Mouse (Mus musculus): Measurements from ENCODE around the gene Slit3. TPM values are rescaled to one million over a fixed set of nuclear protein-coding genes. Genes with fewer than 3 reads are reported as not detected.

The Slit3 gene
- total and polyA plus RNA-seq, 2 experiments from 2014 or later, result 5.6 to 15.0 TPM

- DNase-seq, result no peak
- no peak overlapping the region for H3K9ac ChIP-seq
- no peak for ATAC-seq
- peaks cover 36% of the 10 kb centered on the region for H3K27me3 ChIP-seq (ENCODE audit: insufficient read depth, low read length)
- no peak overlapping the region for H3K27ac ChIP-seq (ENCODE audit: low read depth, low read length)
- H3K36me3 ChIP-seq (ENCODE audit: insufficient read depth), result no peaks in the 10 kb centered on the region
- no peaks in the 10 kb centered on the region for H3K4me1 ChIP-seq (ENCODE audit: insufficient read depth)
- no peak overlapping the region for H3K4me3 ChIP-seq (ENCODE audit: low read depth, low read length)
- no peak for TF ChIP-seq CTCF (IDR thresholded peaks at IDR 0.05; ENCODE audit: low read depth)
- no peaks in the 10 kb centered on the region for H3K9me3 ChIP-seq (ENCODE audit: low read length)
- H3K4me2 ChIP-seq (ENCODE audit: low read depth), result no peak overlapping the region
- WGBS, result 94% methylated on average over 10 of the region's 10 CpGs
Observed at GRCm38 (mm10) chr11:35542731-35543130, 421.7 kb downstream of the Slit3 start.

DNA sequence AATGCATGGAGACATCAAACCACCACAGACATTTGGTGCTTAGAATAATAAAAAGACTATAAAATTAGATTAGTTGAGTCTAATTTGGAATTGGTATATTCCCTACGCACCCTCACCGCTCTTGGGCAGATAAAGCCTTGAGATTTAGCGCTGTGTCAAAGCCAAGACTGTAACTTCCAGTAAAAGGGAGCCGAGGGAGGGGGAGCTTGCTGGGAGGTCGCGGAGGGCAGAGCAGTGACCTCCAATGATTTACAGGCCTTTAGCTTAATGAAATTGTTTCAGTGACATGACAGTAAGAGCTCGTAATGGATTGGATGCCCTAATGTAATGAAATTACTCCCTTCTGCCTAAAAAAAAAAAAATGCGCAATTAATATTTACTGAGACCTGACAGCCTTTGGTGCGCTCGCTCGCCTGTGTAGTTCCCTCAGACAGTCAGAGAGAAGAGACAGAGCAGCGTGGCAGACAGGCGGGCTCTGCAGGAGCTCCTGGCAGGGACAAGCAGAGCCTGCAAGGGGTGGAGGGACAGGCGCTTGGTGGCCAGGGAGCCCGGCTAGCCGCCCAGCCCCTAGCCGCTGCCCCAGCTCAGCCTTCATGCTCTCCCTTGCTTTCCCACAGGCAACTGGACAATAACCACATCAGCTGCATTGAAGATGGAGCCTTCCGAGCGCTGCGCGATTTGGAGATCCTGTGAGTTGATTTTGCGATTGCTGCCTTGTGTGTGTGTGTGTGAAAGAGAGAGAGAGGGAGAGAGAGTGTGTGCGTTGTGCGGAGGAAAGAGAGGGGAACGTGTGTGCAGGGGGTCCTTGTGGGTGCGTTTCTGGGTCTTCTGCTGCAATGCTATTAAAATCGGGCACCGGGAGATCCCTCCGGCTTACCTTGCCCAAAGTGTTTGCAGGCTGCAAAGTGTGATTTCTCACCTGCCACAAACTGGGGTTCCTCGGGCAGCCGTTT, 423.4 kb downstream of the Slit3 start:
- Histone ChIP-seq H3K27ac (ENCODE audit: low read depth, low read length) (no peak overlapping the region), H3K9me3 (ENCODE audit: low read length) (no peaks in the 10 kb centered on the region), H3K27me3 (ENCODE audit: insufficient read depth, low read length) (peaks cover 36% of the 10 kb centered on the region), H3K4me2 (ENCODE audit: low read depth) (peak overlapping the region; percentile 47), H3K9ac (peak overlapping the region; percentile 48), H3K4me1 (ENCODE audit: insufficient read depth) (no peaks in the 10 kb centered on the region), H3K4me3 (ENCODE audit: low read depth, low read length) (peak overlapping the region; percentile 30), H3K36me3 (ENCODE audit: insufficient read depth) (no peaks in the 10 kb centered on the region)
- TF ChIP-seq CTCF (IDR thresholded peaks at IDR 0.05; ENCODE audit: low read depth), result no peak
- ATAC-seq (peak; percentile 69), DNase-seq (peak; percentile 41)
- WGBS, result 43% methylated on average over 31 of the region's 31 CpGs

DNA sequence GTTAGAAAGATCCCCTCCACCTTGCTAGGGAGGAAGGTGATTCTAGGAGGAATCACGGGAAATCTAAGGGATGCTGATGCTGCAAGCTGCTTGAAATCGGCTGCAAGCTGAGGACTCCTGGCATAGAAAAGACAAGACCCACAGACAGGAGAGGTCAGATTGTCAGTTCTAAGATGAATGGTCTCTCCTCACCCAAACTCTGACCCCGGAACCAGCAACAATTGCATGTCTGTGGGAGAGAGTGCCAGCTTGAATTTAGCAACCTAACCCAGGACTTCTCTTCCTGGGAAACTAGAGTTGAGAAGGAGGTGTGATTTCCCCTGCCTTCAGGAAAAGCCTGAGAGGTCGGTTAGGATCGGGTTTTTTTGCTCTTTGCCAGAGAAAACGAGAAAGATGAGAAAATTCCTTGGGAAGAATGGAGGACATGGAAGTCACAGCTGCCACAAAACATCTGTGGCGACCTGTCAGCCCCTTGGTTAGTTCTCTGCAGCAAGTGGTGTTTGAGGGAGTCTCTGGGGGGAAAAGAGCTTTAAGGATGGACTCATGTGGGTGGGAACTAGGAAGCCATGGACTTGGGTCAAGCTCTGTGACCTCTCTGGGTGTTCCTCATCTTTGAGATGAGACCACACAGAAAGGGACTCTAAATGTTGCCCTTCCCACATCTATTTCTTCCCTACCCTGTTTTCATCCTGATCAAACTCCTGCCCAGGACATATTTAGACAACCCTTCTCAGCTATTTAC, 425.2 kb downstream of the Slit3 start:
- Histone ChIP-seq H3K9ac (no peak overlapping the region), H3K4me1 (ENCODE audit: insufficient read depth) (no peaks in the 10 kb centered on the region), H3K4me3 (ENCODE audit: low read depth, low read length) (no peak overlapping the region), H3K9me3 (ENCODE audit: low read length) (no peaks in the 10 kb centered on the region), H3K4me2 (ENCODE audit: low read depth) (no peak overlapping the region), H3K36me3 (ENCODE audit: insufficient read depth) (no peaks in the 10 kb centered on the region), H3K27ac (ENCODE audit: low read depth, low read length) (no peak overlapping the region), H3K27me3 (ENCODE audit: insufficient read depth, low read length) (peaks cover 37% of the 10 kb centered on the region)
- no peak for DNase-seq
- ATAC-seq, result no peak
- WGBS, result 72% methylated on average over 7 of the region's 7 CpGs
- TF ChIP-seq CTCF (IDR thresholded peaks at IDR 0.05; ENCODE audit: low read depth), result no peak

GRCm38 (mm10) chr11:35550036-35550435, 429.0 kb downstream of the Slit3 start:
- no peak for ATAC-seq
- WGBS, result 92% methylated on average over 9 of the region's 9 CpGs
- H3K9ac ChIP-seq, result no peak overlapping the region
- H3K27ac ChIP-seq (ENCODE audit: low read depth, low read length), result no peak overlapping the region
- H3K4me1 ChIP-seq (ENCODE audit: insufficient read depth), result no peaks in the 10 kb centered on the region
- DNase-seq, result no peak
- no peak overlapping the region for H3K4me3 ChIP-seq (ENCODE audit: low read depth, low read length)
- no peak for TF ChIP-seq CTCF (IDR thresholded peaks at IDR 0.05; ENCODE audit: low read depth)
- peaks cover 40% of the 10 kb centered on the region for H3K27me3 ChIP-seq (ENCODE audit: insufficient read depth, low read length)
- H3K9me3 ChIP-seq (ENCODE audit: low read length), result no peaks in the 10 kb centered on the region
- H3K4me2 ChIP-seq (ENCODE audit: low read depth), result no peak overlapping the region
- no peaks in the 10 kb centered on the region for H3K36me3 ChIP-seq (ENCODE audit: insufficient read depth)

DNA sequence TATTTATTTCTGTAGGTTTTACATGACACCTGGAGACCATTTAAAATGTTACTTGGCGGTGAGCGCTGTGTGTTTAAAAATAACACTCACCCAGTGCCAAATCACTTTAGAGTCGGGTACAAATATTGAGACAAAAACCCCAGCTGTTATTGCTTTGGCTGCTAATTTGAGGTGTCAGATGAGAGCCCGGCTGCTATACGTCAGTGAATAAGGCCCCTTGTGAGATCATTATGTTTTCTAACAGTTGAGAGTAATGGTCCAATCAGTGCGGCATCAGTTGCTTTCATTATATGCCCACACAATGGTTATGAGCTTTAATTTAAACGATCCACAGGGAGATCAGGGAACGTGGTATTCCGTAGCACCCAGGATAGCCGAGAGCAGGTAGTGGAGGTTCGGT, 435.2 kb downstream of the Slit3 start:
- ATAC-seq, result peak; percentile 90
- Histone ChIP-seq H3K27ac (ENCODE audit: low read depth, low read length) (no peak overlapping the region), H3K4me1 (ENCODE audit: insufficient read depth) (no peaks in the 10 kb centered on the region), H3K9me3 (ENCODE audit: low read length) (no peaks in the 10 kb centered on the region), H3K9ac (no peak overlapping the region), H3K4me3 (ENCODE audit: low read depth, low read length) (no peak overlapping the region), H3K36me3 (ENCODE audit: insufficient read depth) (no peaks in the 10 kb centered on the region), H3K27me3 (ENCODE audit: insufficient read depth, low read length) (peaks cover 44% of the 10 kb centered on the region), H3K4me2 (ENCODE audit: low read depth) (no peak overlapping the region)
- WGBS, result 18% methylated on average over 11 of the region's 11 CpGs
- peak; percentile 75 for DNase-seq
- no peak for TF ChIP-seq CTCF (IDR thresholded peaks at IDR 0.05; ENCODE audit: low read depth)

GRCm38 (mm10) chr11:35557476-35557875, 436.5 kb downstream of the Slit3 start:
- DNase-seq, result no peak
- WGBS, result 86% methylated on average over 8 of the region's 8 CpGs
- TF ChIP-seq CTCF (IDR thresholded peaks at IDR 0.05; ENCODE audit: low read depth), result no peak
- Histone ChIP-seq H3K4me2 (ENCODE audit: low read depth) (no peak overlapping the region), H3K27ac (ENCODE audit: low read depth, low read length) (no peak overlapping the region), H3K9ac (no peak overlapping the region), H3K4me3 (ENCODE audit: low read depth, low read length) (no peak overlapping the region), H3K27me3 (ENCODE audit: insufficient read depth, low read length) (peaks cover 48% of the 10 kb centered on the region), H3K9me3 (ENCODE audit: low read length) (no peaks in the 10 kb centered on the region), H3K4me1 (ENCODE audit: insufficient read depth) (no peaks in the 10 kb centered on the region), H3K36me3 (ENCODE audit: insufficient read depth) (no peaks in the 10 kb centered on the region)
- no peak for ATAC-seq

DNA sequence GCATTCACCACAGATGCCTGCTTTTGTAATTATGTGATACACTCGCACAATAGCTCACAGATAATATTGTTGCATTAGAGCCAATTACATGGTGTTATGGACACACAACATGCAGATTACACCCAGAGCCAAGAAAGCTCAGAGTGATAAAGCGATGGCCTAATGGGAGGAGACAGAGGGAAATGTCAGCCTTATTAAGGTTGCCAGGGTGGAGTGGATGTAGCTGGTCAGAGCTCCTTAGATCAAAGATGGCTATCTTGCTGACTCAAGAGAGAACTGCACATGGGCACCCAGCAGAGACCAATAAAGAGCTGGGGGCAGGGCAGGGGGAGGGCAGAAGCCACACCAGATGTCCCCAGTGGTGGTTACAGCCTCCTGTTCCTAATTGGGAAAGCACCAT, 437.3 kb downstream of the Slit3 start:
- H3K9me3 ChIP-seq (ENCODE audit: low read length), result no peaks in the 10 kb centered on the region
- 78% methylated on average over 2 of the region's 2 CpGs for WGBS
- no peaks in the 10 kb centered on the region for H3K36me3 ChIP-seq (ENCODE audit: insufficient read depth)
- no peak overlapping the region for H3K4me2 ChIP-seq (ENCODE audit: low read depth)
- no peak overlapping the region for H3K27ac ChIP-seq (ENCODE audit: low read depth, low read length)
- ATAC-seq, result no peak
- no peak overlapping the region for H3K9ac ChIP-seq
- H3K27me3 ChIP-seq (ENCODE audit: insufficient read depth, low read length), result peaks cover 48% of the 10 kb centered on the region
- H3K4me3 ChIP-seq (ENCODE audit: low read depth, low read length), result no peak overlapping the region
- DNase-seq, result no peak
- TF ChIP-seq CTCF (IDR thresholded peaks at IDR 0.05; ENCODE audit: low read depth), result no peak
- H3K4me1 ChIP-seq (ENCODE audit: insufficient read depth), result no peaks in the 10 kb centered on the region

Data from forebrain, postnatal 0 days (tissue).